Mouse (Mus musculus): ENCODE measurements around the gene Cuedc1.

GRCm38 (mm10) chr11:88070392-88070791 lies 27.5 kb upstream of the Cuedc1 start:
- TF ChIP-seq POLR2A (IDR thresholded peaks at IDR 0.05; ENCODE audit: insufficient read depth, low read depth, low read length) (no peak), CTCF (IDR thresholded peaks at IDR 0.05; ENCODE audit: insufficient read depth, low read depth, low read length) (no peak)
